Mouse (Mus musculus): Measurements from ENCODE around the gene Cast. TPM values are rescaled to one million over a fixed set of nuclear protein-coding genes. Genes with fewer than 3 reads are reported as not detected.

Cast gene
- polyA plus RNA-seq, 1 experiment from 2014 or later: 41.3 TPM

Other genes with a start within 250 kb of the Cast start
- gene Erap1, start 169.2 kb downstream of the Cast start, polyA plus RNA-seq (2015; fragmentation: Nextera tagmentation; extraction: Ambion mirVana): 27.0 and 33.5 TPM in 2 replicates

Data from lung, embryonic 15.5 days (tissue).